Mouse (Mus musculus) left cerebral cortex, postnatal 10 days (tissue): ENCODE data around the gene Lgals12. TPM values are rescaled to one million over a fixed set of nuclear protein-coding genes. Genes with fewer than 3 reads are reported as not detected.

Experiments used
- DNase-seq, 2 experiments: peaks; one replicate each; pipeline ENCODE4 v3.0.0; 2021 to 2022; ENCODE audit warnings: low spot score in 2 of 2, mixed read lengths in 1 of 2; ENCODE audit errors: extremely low spot score in 1 of 2
- intact Hi-C: fragments of 180-260 bp; cut with DNase I; formaldehyde crosslinking; loops from one replicate; pipeline ENCODE4 v1.15.1; 2025
- total RNA-seq, 2 experiments: library from RNA; stranded (reverse); gene quantifications; 2 replicates each; pipeline ENCODE4 v1.2.3; 2021

The Lgals12 gene
- total RNA-seq, 2 experiments from 2014 or later, result 0.26 to 0.28 TPM

DNA sequence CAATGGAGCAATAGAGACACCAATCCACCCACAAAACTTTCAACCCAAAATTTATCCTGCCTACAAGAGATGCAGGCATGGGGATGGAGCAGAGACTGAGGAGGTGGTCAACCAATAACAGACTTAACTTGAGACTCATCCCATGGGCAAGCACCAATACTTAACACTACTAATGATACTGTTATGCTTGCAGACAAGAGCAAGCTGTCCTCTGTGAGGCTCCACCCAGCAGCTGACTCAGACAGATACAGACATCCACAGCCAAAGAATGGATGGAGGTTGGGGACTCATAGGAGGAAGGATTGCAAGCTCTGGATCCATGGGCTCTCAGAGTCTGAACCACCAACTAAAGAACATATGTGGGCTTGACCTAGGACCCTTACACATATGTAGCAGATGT, 53.6 kb downstream of the Lgals12 start:
- intact Hi-C loops, result no loop called here
- DNase-seq, result no peak

DNA sequence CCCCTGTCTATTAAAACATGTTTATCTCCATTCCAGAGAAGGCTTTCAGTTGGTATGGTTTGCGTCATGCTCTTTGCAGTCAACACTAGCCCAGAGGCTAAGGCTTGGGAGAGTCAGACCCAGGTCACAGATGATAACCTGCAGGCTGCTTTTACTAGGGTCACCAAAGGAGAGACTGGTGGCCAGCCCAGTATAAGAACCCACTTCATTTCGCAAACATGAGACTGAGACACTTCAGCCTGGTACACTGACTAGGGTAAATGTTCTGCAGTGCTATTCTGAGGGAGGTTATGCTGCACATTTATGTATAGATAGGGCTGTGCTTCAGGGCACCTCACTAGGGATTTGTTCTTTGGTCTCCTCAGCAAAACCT, 54.7 kb downstream of the Lgals12 start:
- intact Hi-C loops, result no loop called here
- DNase-seq, result no peak

DNA sequence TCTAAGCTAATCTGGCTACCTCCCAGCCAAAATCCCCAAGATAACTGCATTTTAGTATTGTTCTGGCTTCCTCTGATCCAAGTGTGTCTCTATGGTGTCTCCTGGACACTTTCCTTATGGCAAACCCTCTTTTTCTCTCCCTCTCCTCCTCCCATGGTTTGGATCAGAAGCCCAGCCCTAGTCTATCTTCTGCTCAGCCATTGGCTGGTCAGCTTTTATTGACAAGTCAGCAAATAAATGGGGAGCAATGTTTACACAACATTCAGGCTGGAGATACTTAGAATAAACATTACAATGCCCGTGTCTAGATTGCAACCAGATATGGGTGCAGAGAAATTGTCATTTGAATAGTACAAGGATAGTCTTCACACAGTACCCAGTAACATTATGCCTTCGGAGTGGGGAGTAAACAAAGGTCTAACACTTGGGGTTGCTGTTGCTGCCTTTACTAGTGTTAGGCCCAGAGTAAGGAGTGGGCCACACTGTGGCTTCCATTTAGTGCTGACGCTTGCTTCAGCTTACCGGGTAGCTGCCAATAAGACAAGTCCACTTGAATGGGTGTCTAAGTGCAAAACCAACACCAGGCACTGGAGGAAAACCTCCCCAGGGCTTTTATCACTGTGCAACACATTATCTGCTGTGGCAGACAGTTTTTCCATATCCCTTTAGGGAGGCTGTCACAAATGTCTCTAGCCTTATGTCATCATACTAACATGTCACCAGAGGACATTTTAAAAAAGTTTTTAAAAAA, 55.3 kb downstream of the Lgals12 start:
- DNase-seq, result no peak
- intact Hi-C loops, result no loop called here

DNA sequence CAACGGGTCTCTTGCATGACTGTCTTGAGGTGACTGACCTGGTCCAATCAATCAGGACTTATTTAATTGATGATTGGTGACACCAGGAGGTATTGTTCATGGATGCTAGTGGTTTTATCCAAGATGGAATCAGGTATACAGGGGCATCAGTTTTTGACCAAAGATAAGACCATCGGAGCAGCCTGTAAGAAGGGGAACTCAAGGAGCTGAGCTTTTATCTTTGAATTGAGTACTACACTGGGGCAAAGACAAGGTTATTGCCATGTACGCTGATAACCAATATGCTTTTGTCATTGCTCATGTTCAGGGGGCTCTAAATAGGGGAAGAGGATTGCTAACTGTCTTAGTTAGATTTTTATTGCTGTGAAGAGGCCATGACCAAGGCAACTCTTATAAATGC, 58.1 kb downstream of the Lgals12 start:
- DNase-seq, result no peak
- intact Hi-C loops, result no loop called here

Other genes with a start within 250 kb of the Lgals12 start
- 10 to 100 TPM; 33.4 to 38.2 TPM for gene Spindoc, start 224.2 kb downstream of the Lgals12 start, total RNA-seq
- 10 to 100 TPM; 51.2 to 51.5 TPM for gene 2700081O15Rik, start 189.6 kb downstream of the Lgals12 start, total RNA-seq
- gene Rtn3, start 123.9 kb downstream of the Lgals12 start, total RNA-seq, result 100 to 1,000 TPM; 927 to 930 TPM
- gene Atl3, start 113.2 kb downstream of the Lgals12 start, total RNA-seq, result 10 to 100 TPM; 19.4 to 21.6 TPM
- gene Pla2g16, start 49.7 kb downstream of the Lgals12 start, total RNA-seq, result 1 to 10 TPM; 8.0 to 8.5 TPM
- not detected for gene Hrasls5, start 5.3 kb upstream of the Lgals12 start, total RNA-seq
- not detected for gene Slc22a19, start 104.1 kb upstream of the Lgals12 start, total RNA-seq
- not detected for gene Slc22a26, start 195.5 kb upstream of the Lgals12 start, total RNA-seq